Mouse (Mus musculus) splenic B cell, adult 2 months (primary cell): Measurements from ENCODE around the gene Neto2.

Source experiments
- DNase-seq: peaks from one replicate; pipeline ENCODE4 v3.0.0-alpha.2; 2011; ENCODE audit warnings: low read depth, low spot score
- H3K27me3 ChIP-seq: 2 replicates; pipeline ENCODE4 v1.6.1; 2012; ENCODE audit warnings: mild to moderate bottlenecking, low read length, moderate library complexity, mixed read lengths; ENCODE audit not compliant: control insufficient read depth, poor library complexity, insufficient read depth, severe bottlenecking
- H3K36me3 ChIP-seq: 2 replicates; pipeline ENCODE4 v1.6.1; 2012; ENCODE audit warnings: mild to moderate bottlenecking, low read length, moderate library complexity, mixed read lengths; ENCODE audit not compliant: control insufficient read depth, poor library complexity, insufficient read depth, severe bottlenecking

The Neto2 gene

DNA sequence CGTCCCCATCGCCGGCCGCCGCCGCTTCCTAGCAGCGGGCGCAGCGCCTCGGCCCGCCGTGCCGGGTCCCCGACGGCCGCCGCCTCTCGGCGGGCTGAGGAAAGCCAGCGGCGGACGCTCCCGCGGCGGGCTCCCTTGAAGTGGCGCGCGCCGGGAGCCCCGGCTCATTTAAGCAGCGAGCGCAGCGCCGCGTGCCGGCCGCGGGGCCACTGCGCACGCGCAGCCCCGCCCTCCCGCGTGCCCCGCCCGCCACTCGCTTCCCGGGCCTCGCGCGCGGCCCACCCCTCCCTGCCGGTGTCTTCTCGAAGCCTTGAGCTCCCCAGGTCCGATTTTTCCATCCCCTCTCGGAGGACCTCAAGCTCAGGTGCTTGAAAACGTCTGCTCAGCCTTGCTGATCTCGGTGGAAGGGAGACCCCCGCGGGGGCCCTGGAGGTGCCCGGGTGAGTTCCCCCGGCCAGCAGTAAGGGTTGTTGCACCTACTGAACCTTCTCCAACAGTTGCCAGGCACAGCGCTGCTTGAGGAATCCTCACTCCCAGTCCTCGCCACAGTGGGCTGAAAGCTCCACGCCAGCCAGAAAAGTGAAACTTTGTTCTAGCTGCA lies at the start of gene Neto2:
Gene Neto2, minus strand, starts transcription at position 174 of the 601 bp plus-strand sequence.
- DNase-seq: peak; percentile 78
- Histone ChIP-seq H3K36me3 (no peaks in the 10 kb centered on the region), H3K27me3 (peaks cover 4% of the 10 kb centered on the region; the same call in 1 of the 2 replicates)

DNA sequence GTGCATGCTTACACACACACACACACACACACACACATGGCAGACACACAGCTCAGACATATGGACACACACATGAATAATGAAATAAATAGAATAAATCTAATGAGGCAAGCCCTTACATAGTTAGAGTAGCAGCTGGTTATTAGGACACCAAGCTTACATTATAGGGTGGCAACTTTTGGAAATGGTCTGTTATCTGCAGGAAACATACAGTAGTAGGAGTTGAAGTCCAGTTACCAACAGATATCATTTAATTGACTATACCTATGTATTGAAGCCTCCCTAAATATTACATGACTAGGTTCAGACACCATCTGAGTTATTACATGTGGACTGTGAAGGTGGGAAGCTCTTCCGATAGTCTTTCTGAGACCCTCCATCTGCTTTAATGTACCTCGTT lies 44.3 kb upstream of the Neto2 start:
- DNase-seq: no peak
- H3K36me3 ChIP-seq: no peaks in the 10 kb centered on the region
- no peaks in the 10 kb centered on the region for H3K27me3 ChIP-seq

DNA sequence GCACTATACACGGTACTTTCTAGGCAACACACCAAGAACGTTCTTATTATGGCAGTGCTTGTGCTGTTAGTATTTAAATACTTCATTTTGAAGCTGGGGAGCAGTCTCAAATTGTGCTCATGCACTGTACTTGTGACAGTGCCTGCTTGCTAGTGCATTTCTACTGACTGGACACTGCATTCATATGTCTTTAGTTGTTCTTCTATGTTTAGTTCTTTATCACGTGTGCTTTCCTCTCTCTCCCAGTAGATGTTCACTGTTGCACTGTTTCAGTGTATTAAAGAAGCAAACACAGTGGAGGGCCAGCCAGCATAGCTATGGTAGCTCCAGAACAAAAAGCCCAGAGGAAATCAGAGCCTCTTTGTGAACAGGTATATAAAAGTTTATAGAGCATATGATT lies 29.8 kb upstream of the Neto2 start:
- H3K36me3 ChIP-seq: no peaks in the 10 kb centered on the region
- DNase-seq: no peak
- no peaks in the 10 kb centered on the region for H3K27me3 ChIP-seq

DNA sequence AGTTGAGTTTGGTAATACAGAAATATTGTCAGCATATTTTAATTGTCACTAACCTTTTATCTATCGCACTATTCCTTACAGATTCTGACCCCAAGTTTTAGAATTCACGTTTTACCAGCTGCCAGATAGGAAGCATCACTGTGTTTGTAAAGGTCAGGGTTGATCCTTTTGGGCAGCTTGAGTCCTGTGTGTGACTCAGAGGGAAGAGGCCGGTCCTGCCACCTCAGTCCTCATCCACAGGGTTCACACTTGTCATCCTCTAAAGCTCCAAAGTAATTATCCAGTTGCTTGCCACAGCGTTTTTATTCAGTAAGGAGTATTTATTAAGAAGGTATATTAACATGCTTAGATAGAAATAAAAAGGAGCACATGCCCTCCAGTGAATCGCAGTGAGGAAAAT lies 16.5 kb upstream of the Neto2 start:
- Histone ChIP-seq H3K27me3 (no peaks in the 10 kb centered on the region), H3K36me3 (peaks cover 7% of the 10 kb centered on the region)
- DNase-seq: no peak

DNA sequence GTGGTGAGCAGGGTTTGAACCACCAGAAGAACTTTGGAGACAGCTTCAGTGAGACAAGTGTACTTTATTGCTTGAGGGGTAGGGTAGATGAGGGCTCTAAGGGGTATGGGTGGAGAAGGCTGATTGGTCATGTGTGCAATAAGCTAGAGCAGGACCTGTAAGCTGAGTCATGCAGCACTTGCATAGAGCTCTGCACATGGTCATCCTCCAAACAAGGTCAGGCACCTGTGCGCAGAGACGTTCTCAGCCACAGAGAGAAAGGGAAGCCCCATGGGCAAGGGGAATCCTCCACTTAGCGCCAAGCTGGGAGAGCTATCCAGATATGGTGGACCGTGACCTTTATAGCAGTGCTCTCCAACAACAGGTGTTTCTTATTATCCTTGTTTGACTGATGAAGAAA lies 16.0 kb upstream of the Neto2 start:
- peaks cover 7% of the 10 kb centered on the region for H3K36me3 ChIP-seq
- no peak for DNase-seq
- H3K27me3 ChIP-seq: no peaks in the 10 kb centered on the region

DNA sequence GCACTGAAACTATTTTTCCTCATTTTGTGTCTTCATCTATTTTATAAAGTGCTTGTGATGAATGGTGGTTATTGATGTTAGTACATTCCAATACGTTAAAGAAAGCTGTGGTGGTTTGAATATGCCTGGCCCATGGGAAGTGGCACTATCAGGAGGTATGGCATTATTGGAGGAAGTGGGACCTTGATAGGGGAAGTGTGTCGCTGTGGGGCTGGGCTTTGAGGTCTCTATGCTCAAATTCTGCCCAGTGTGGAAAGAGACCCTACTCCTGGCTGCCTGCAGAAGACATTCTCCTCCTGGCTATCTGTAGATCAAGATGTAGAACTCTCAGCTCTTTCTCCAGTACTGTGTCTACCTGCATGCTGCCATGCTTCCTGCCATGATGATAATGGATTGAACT lies 6.3 kb upstream of the Neto2 start:
- Histone ChIP-seq H3K27me3 (no peaks in the 10 kb centered on the region), H3K36me3 (no peaks in the 10 kb centered on the region)
- DNase-seq: no peak

DNA sequence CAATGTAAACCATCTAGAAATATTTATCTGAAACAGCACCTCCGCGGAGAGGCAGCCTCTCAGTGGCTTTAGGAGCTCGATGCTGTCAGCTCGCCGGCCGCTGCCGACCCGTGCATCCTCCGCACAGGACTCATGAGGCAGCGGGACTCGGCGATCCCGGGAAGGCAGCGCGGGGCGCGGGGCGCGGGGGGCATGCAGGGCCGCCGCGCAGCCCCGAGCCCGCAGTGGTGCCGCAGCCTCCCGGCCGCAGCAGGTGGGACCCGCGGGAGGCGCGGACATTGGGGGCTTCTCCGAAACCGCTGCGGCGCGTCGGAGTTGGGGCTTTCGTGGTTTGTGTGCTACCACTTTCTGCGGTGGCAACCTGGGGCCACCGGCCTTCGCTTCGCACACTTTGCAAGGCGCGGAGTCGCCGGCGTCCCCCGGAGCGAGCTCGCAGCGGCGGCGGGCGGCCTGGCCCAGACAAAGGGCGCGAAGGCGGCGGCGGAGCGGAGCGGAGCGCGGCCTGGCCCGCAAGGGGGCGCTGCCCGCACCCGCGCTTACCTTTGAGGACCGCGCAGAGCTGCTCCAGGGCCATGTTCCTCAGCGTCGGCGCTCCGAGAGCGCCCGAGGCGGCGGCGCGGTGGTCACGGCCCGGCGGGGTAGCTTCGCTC lies 498 bp downstream of the Neto2 start:
- DNase-seq: peak; percentile 72
- Histone ChIP-seq H3K36me3 (no peaks in the 10 kb centered on the region), H3K27me3 (peaks cover 4% of the 10 kb centered on the region; the same call in 1 of the 2 replicates)

DNA sequence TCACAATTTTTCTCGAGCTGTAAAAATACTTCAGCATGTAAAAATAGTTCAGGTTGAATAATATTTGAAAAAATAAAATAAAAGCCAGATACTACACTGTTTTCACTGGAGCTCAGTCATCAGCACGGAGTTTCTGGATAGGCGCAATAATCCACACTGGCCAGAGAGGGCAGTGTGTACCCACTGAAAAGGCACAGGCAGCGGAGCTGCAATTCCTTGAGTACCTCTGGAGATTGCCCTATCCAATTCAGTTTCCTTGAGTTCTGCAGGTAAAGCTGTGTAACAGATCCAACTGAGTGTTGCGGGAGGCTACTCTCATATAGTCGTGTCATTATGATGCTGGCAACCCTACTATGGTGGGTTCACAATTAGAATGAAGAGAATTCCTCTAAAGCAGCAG lies 1.7 kb downstream of the Neto2 start:
- Histone ChIP-seq H3K27me3 (peaks cover 4% of the 10 kb centered on the region; the same call in 1 of the 2 replicates), H3K36me3 (no peaks in the 10 kb centered on the region)
- DNase-seq: peak; percentile 75

DNA sequence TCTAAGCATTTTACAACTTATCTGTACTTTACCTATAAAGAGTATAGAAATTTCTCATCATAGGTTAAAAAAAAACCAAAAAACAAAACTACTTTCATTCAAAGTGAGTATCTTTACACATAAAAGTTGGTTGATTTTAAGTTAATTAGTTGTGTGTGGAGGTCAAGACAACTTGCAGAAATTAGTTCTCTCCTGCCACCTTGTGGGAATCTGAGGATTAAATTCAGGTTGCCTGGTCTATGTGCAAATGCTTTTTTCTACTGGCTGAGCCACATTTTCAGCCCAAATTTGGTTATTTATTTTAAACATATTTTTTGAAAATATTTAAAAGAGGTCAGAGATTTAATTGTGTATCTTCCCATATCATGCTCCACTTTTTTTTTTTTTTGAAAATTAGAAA lies 35.6 kb downstream of the Neto2 start:
- no peaks in the 10 kb centered on the region for H3K27me3 ChIP-seq
- H3K36me3 ChIP-seq: no peaks in the 10 kb centered on the region
- peak; percentile 56 for DNase-seq

DNA sequence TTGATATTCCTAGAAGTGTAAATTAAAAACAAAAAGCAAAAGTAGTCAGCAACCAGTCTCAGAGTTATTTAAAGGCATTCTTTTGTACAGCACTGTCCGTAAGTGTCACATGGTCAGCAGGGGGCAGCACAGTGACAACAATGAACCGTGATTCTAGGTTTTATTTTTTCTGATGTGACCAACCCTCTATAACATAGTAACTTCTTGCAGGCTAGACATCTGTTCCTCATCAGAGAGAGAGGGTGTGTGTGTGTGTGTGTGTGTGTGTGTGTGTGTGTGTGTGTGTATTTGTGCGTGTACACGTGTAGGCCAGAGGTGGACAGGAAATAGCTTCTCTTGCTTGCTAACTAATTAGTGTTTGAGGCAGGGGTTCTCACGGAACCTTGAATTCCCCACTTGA lies 38.7 kb downstream of the Neto2 start:
- Histone ChIP-seq H3K36me3 (no peaks in the 10 kb centered on the region), H3K27me3 (no peaks in the 10 kb centered on the region)
- peak; percentile 70 for DNase-seq

DNA sequence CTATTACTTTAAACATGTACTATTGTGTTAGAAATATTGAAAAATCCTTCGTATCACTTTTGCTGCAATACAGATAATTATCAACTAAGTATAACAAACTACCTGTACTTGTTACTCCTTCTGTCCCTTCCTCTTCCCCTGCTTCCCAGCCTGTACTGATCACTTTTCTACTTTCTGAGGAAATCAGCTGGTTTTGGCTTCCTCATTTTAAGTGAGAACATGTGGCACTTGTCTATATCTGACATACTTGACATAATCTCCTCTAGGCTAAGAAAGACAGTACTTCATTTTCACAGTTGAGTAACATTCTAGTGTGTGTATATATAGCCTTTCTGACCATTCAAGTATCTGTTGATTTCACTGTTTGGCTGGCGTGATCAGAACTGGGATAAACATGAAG lies 49.5 kb downstream of the Neto2 start:
- Histone ChIP-seq H3K36me3 (no peaks in the 10 kb centered on the region), H3K27me3 (no peaks in the 10 kb centered on the region)
- no peak for DNase-seq

DNA sequence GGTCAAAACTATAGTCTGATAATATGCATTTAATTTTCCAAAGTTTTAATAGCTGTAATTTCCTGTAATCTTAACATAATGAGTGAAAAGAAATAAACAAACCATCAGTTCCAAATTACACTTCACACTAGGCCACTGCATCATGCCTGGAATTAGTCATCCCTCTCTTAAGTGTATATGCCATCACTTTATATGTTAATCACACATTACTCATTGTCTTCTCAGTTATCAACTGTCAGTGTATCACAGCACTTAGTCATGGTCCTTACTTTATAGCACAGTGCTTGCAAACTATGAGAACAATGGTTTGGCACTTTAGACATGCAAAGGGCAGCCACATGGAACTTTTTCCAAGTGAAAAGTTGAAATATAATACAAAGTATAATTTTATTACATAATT lies 52.2 kb downstream of the Neto2 start:
- DNase-seq: no peak
- H3K27me3 ChIP-seq: no peaks in the 10 kb centered on the region
- H3K36me3 ChIP-seq: no peaks in the 10 kb centered on the region

DNA sequence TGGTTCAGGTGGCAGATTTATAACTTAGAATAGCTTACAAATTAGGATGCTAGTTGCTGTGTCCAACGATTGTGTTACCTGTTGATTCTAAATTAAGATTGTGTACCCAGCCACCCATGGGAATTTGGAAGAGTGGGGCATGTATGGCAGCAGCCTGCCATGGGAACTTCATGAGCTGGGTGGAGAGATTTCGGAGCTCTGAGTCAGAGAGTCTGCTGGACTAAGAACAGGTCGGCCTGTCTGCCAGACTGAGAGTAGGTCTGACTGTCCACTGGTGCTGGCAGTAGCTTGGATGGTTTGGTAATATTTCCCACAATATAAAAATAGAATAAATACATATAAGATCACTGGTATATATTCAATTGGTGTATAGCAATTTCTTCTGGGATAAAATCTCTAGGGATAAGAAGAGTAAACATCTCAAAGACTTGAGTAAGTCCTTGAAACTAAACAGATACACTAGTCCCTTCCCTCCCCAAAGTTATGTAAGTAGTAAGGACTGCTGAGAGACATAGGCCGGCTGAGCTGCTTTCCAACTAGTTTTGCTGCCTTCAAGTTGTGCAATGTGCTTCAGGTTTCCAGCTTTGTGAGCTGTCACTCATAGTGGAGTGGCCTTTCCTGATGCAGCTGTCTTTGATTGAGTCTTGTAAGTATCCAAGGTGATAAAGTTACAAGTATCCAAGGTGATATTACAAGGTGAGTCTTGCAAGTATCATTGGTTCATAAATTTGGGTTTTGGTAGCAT lies 55.6 kb downstream of the Neto2 start:
- H3K36me3 ChIP-seq: no peaks in the 10 kb centered on the region
- no peaks in the 10 kb centered on the region for H3K27me3 ChIP-seq
- DNase-seq: no peak

DNA sequence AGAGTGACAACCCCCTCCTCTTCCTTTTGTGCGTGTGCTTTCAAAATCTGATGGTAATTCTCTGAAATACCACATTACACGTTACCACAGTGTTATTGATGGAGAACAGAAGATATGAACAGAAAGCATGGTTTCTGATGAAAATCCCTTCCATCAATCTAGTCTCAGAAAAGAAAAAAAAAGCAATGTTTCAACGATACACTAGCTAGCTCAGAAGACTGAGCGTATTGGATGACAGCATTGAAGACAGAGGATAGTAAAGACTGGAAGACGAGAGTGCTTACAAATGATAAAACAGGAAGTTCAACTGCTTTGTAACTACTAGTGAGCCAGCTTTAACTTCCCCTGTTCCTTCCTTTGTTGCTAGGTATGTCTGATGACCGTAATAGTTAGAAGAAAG lies 76.3 kb downstream of the Neto2 start:
- no peaks in the 10 kb centered on the region for H3K27me3 ChIP-seq
- DNase-seq: no peak
- H3K36me3 ChIP-seq: no peaks in the 10 kb centered on the region

DNA sequence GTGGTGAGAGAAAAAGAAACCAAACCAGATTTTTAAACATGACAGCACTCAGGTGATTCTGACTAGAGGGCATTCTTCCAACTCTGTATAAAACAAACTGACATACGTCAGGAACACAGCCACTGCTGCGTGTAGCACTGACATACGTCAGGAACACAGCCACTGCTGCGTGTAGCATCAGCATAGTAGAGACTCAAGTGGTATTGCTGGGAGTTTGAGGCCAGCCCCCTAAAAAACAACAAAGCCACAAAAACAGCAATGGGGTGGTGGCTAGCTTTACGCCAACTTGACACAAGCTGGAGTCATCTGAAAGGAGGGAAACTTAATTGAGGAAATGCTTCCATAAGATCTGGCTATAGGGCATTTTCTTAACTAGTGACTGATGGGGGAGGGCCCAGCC lies 77.5 kb downstream of the Neto2 start:
- H3K27me3 ChIP-seq: no peaks in the 10 kb centered on the region
- no peak for DNase-seq
- no peaks in the 10 kb centered on the region for H3K36me3 ChIP-seq
